Mouse (Mus musculus): ENCODE results near the gene Vmn2r-ps159. TPM values are rescaled to one million over a fixed set of nuclear protein-coding genes. Genes with fewer than 3 reads are reported as not detected.

The Vmn2r-ps159 gene
- polyA plus RNA-seq (2012; rRNA removed), result not detected in 2 replicates

DNA sequence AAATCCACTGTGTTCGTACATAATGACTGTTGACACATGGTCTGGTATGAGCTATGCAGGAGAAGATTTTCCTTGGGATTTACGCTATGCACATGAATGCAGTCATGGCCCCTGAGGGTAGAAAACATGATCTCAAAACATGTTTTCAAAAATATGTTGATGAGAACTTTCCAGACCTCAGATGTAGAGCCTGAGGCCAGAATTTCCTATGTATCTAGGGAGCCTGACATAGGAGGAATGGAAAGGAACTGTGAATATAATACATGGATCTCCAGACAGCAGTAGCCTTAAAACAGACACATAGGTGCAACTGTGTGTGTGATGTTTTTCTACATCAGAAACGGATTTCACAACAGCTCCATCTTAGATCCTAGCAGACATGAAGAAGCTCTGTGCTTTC, at the start of gene Vmn2r-ps159:
Vmn2r-ps159 (plus strand) TSS at position 301 of the 400 bp plus-strand sequence.

Other genes with a start within 250 kb of the Vmn2r-ps159 start
- 14.3 and 19.4 TPM in 2 replicates for gene 9430015G10Rik, start 221.1 kb upstream of the Vmn2r-ps159 start, polyA plus RNA-seq (2012; rRNA removed)
- gene Rnf223, start 200.6 kb upstream of the Vmn2r-ps159 start, polyA plus RNA-seq (2012; rRNA removed), result 0.47 and 0.79 TPM in 2 replicates
- 54.9 and 60.1 TPM in 2 replicates for gene Agrn, start 133.6 kb upstream of the Vmn2r-ps159 start, polyA plus RNA-seq (2012; rRNA removed)
- 5.8 and 9.0 TPM in 2 replicates for gene Isg15, start 130.3 kb upstream of the Vmn2r-ps159 start, polyA plus RNA-seq (2012; rRNA removed)
- gene AW011738, start 127.8 kb upstream of the Vmn2r-ps159 start, polyA plus RNA-seq (2012; rRNA removed), result 1.1 and 1.2 TPM in 2 replicates
- 0.05 and 0.13 TPM in 2 replicates for gene Perm1, start 115.2 kb upstream of the Vmn2r-ps159 start, polyA plus RNA-seq (2012; rRNA removed)
- 50.0 and 54.1 TPM in 2 replicates for gene Plekhn1, start 96.2 kb upstream of the Vmn2r-ps159 start, polyA plus RNA-seq (2012; rRNA removed)
- gene Noc2l, start 95.1 kb upstream of the Vmn2r-ps159 start, polyA plus RNA-seq (2012; rRNA removed), result 55.0 and 58.5 TPM in 2 replicates
- 0.29 and 1.1 TPM in 2 replicates for gene Samd11, start 75.4 kb upstream of the Vmn2r-ps159 start, polyA plus RNA-seq (2012; rRNA removed)

Measured in colon, adult 2 months (tissue).